Mouse (Mus musculus): Measurements from ENCODE around the gene Spryd3. TPM values are rescaled to one million over a fixed set of nuclear protein-coding genes. Genes with fewer than 3 reads are reported as not detected.

The Spryd3 gene
- polyA plus RNA-seq, 1 experiment from 2014 or later = 29.6 TPM

DNA sequence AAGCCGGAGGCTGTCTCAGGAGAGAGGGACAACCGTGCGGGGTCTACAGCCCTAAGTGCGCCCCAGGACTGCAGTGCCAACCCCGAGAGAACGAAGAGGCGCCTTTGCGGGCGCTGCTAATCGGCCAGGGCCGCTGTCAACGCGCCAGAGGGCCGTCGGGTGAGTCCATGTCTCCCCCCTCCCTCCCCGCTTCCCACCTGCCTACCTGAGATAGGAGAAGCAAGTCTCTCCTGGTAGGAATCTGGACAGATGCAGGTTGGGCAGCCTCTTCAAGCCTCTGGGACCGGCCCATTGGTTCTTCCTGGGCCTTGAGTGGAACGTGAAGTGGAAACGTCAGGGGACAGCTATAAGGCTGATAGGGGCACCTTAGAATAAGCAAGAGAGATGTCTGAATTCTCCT is 8.7 kb upstream of the Spryd3 start:
- Histone ChIP-seq H3K27me3 (replicated peaks) (peaks cover 36% of the 10 kb centered on the region), H3K36me3 (no peaks in the 10 kb centered on the region), H3K9ac (0 out of 2 replicates have a peak overlapping the region, but pooled peaks have one; percentile 40), H3K4me3 (peak overlapping the region; percentile 11; the same call in 1 of the 2 replicates), H3K4me2 (replicated peaks) (peak overlapping the region; percentile 46), H3K9me3 (no peaks in the 10 kb centered on the region), H3K4me1 (peaks cover 8% of the 10 kb centered on the region), H3K27ac (no peak overlapping the region)
- 16% methylated on average over 19 of the region's 19 CpGs for WGBS
- ATAC-seq (ENCODE audit: low FRiP score, low read depth) = no peak

DNA sequence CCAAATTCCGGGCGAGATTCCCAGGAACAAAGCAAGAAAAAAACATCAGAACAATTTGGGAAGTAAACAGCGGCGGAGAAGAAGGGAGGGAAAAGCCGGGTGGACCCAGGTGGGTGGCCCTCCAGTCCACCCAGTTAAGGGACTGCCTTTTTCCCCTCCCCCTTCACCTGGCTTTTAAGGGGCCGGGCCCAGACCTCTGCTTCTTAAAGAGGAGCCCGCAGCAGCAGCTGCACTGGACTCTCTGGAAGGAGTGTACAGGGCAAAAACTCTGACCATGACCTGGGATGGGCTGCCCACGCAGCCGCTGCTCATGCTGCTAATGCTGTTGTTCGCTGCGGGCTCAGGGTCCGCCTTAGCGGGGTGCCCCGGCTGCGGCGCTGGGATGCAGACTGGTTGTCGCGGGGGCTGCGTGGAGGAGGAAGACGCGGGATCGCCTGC is 8.3 kb upstream of the Spryd3 start, which contains the start of gene Igfbp6:
Gene Igfbp6, plus strand, starts transcription at position 89 of the 438 bp plus-strand sequence.
- Histone ChIP-seq H3K9ac (0 out of 2 replicates have a peak within 1 kb of the TSS, but pooled peaks have one; percentile 40), H3K36me3 (no peaks in the 10 kb centered on the region), H3K9me3 (no peaks in the 10 kb centered on the region), H3K27ac (no peak within 1 kb of the TSS), H3K4me1 (peaks cover 8% of the 10 kb centered on the region), H3K27me3 (replicated peaks) (peaks cover 36% of the 10 kb centered on the region), H3K4me2 (replicated peaks) (peak within 1 kb of the TSS; percentile 46), H3K4me3 (peak within 1 kb of the TSS; percentile 11; the same call in 1 of the 2 replicates)
- no peak for ATAC-seq (ENCODE audit: low FRiP score, low read depth)
- 5% methylated on average over 22 of the region's 22 CpGs for WGBS

- 60% methylated on average over 23 of the region's 23 CpGs for WGBS
- Histone ChIP-seq H3K4me3 (no peak overlapping the region), H3K27ac (no peak overlapping the region), H3K4me2 (replicated peaks) (no peak overlapping the region), H3K4me1 (peaks cover 8% of the 10 kb centered on the region), H3K9ac (no peak overlapping the region), H3K27me3 (replicated peaks) (peaks cover 36% of the 10 kb centered on the region), H3K9me3 (no peaks in the 10 kb centered on the region), H3K36me3 (no peaks in the 10 kb centered on the region)
- ATAC-seq (ENCODE audit: low FRiP score, low read depth) = no peak
These were observed 7.2 kb upstream of the Spryd3 start for GRCm38 (mm10) chr15:102142914-102143912.

DNA sequence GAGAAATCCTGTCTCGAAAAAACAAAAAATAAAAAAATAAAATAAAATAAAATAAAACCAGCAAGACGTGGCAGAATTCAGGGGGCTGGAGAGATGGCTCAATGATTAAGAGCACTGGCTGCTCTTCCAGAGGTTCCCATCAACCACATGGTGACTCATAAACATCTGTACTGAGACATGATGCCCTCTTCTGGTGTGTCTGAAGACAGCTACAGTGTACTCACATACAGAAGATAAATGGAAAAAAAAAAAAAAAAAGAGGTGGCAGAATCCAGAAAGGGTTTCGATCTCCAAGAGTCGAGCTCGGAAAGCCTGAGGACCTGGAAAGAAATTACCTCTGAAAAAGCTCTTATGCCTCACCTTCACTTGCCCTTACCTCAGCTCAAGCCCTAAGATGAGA is 5.1 kb upstream of the Spryd3 start:
- Histone ChIP-seq H3K9me3 (no peaks in the 10 kb centered on the region), H3K9ac (no peak overlapping the region), H3K27me3 (replicated peaks) (peaks cover 34% of the 10 kb centered on the region), H3K4me3 (no peak overlapping the region), H3K36me3 (no peaks in the 10 kb centered on the region), H3K27ac (no peak overlapping the region), H3K4me1 (peaks cover 10% of the 10 kb centered on the region), H3K4me2 (replicated peaks) (no peak overlapping the region)
- WGBS = 90% methylated on average over 5 of the region's 5 CpGs
- no peak for ATAC-seq (ENCODE audit: low FRiP score, low read depth)

DNA sequence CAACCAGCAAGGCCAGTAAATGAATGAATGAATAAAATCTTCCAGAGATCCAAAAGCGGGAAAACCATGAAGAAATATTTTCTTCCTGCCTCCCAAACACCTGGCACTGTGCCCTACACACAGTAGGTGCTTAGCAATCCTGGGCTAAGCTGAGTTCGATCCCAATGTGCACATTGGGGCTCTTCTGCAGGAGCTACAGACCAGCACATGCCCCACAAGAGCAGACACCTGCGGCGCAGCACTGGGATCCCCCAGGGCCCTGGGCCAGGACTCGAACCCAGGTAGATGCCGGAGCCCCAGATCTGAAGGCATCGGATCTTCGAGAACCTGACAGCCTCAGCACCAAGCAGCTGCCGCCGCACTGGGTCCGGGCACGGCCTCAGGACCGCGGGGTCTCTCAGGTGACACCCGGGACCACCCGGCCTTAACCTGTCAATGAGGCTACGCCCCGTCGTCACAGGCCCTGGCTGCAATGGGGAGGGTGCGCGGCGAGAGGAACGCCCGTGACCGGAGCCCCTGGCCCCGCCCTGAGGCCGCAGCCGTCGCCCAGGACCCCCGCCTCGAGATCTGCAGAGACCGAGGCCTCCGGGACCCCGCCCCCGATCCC is 409 bp downstream of the Spryd3 start:
- Histone ChIP-seq H3K27ac (0 out of 2 replicates have a peak overlapping the region, but pooled peaks have one; percentile 15), H3K9me3 (no peaks in the 10 kb centered on the region), H3K9ac (peak overlapping the region; percentile 87), H3K36me3 (peaks cover 24% of the 10 kb centered on the region), H3K27me3 (replicated peaks) (no peaks in the 10 kb centered on the region), H3K4me1 (peaks cover 12% of the 10 kb centered on the region), H3K4me3 (peak overlapping the region; percentile 88), H3K4me2 (replicated peaks) (peak overlapping the region; percentile 77)
- ATAC-seq (ENCODE audit: low FRiP score, low read depth) = peak; percentile 79
- 3% methylated on average over 35 of the region's 35 CpGs for WGBS

DNA sequence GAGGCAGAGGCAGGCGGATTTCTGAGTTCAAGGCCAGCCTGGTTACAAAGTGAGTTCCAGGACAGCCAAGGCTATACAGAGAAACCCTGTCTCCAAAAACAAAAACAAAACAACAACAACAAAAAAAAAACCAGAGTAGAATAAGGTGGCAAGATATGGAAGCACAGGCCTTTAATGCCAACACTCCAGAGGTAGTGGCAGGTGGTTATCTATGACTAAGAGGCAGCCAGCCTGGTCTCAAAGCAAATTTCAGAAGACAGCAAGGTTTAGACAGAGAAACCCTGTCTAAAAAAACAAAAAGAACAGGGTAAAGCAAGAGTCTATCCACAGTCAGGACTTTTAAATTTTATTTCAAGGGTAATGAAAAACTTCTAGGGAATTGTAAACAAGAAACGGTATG is 1.3 kb downstream of the Spryd3 start:
- no peak for ATAC-seq (ENCODE audit: low FRiP score, low read depth)
- peaks cover 33% of the 10 kb centered on the region for H3K36me3 ChIP-seq
- 92% methylated on average over 2 of the region's 2 CpGs for WGBS
- no peak overlapping the region; the same call in 1 of the 2 replicates for H3K4me3 ChIP-seq
- peak overlapping the region; percentile 77 for H3K4me2 ChIP-seq (replicated peaks)
- peaks cover 12% of the 10 kb centered on the region for H3K4me1 ChIP-seq
- no peak overlapping the region for H3K9ac ChIP-seq
- no peaks in the 10 kb centered on the region for H3K9me3 ChIP-seq
- no peak overlapping the region for H3K27ac ChIP-seq
- H3K27me3 ChIP-seq (replicated peaks) = no peaks in the 10 kb centered on the region

DNA sequence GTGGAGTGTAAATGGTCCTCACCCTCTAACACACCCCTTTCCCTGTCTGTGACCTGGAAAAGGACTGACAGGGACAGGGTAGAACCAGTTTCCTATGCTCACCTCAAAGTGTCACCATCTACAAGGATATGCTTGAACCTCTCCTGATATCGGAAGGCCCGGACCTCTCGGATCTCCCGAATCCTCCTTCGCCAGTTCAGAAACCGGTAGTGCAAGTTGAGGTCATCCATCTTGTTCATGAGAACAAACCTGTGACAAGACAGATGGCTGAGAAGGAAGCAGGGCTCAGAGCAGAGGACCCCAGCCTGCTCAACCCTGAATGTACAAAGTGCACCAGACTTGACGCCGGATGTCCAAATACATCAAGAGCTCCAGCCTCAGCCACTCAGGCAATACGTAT is 2.7 kb downstream of the Spryd3 start:
- Histone ChIP-seq H3K4me3 (no peak overlapping the region), H3K27ac (no peak overlapping the region), H3K27me3 (replicated peaks) (no peaks in the 10 kb centered on the region), H3K9me3 (no peaks in the 10 kb centered on the region), H3K36me3 (peaks cover 46% of the 10 kb centered on the region), H3K9ac (no peak overlapping the region), H3K4me1 (peaks cover 12% of the 10 kb centered on the region), H3K4me2 (replicated peaks) (no peak overlapping the region)
- WGBS = 90% methylated on average over 9 of the region's 9 CpGs
- ATAC-seq (ENCODE audit: low FRiP score, low read depth) = no peak

GRCm38 (mm10) chr15:102126303-102126702 is 9.7 kb downstream of the Spryd3 start:
- H3K4me3 ChIP-seq = no peak overlapping the region
- ATAC-seq (ENCODE audit: low FRiP score, low read depth) = no peak
- no peaks in the 10 kb centered on the region for H3K27me3 ChIP-seq (replicated peaks)
- peaks cover 79% of the 10 kb centered on the region for H3K36me3 ChIP-seq
- no peaks in the 10 kb centered on the region for H3K9me3 ChIP-seq
- H3K4me1 ChIP-seq = no peaks in the 10 kb centered on the region
- 78% methylated on average over 2 of the region's 2 CpGs for WGBS
- no peak overlapping the region for H3K9ac ChIP-seq
- no peak overlapping the region for H3K4me2 ChIP-seq (replicated peaks)
- H3K27ac ChIP-seq = no peak overlapping the region

GRCm38 (mm10) chr15:102120530-102120929 is 15.5 kb downstream of the Spryd3 start:
- Histone ChIP-seq H3K27ac (no peak overlapping the region), H3K27me3 (replicated peaks) (no peaks in the 10 kb centered on the region), H3K9me3 (no peaks in the 10 kb centered on the region), H3K4me3 (no peak overlapping the region), H3K4me1 (no peaks in the 10 kb centered on the region), H3K9ac (no peak overlapping the region), H3K36me3 (peaks cover 76% of the 10 kb centered on the region), H3K4me2 (replicated peaks) (no peak overlapping the region)
- WGBS = 90% methylated on average over 5 of the region's 5 CpGs
- ATAC-seq (ENCODE audit: low FRiP score, low read depth) = no peak

DNA sequence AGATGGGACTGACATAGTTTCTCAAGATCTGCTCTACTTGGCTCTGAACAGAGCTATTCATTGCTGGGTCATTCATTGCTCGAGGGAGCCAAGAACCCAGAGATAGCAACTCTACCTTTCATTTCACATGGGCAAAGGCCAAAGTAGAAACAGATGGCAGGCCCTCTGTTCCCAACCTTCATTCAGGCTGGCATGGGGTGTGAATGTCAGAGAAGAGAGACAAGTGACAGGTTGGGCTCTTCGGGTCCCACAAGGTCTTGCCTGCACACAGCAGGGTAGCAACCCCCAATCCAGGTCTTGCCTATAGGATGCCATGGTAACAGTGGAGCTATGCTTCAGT is 16.2 kb downstream of the Spryd3 start:
- WGBS = 82% methylated on average over 2 of the region's 2 CpGs
- Histone ChIP-seq H3K4me1 (no peaks in the 10 kb centered on the region), H3K36me3 (peaks cover 74% of the 10 kb centered on the region), H3K4me2 (replicated peaks) (no peak overlapping the region), H3K9me3 (no peaks in the 10 kb centered on the region), H3K4me3 (no peak overlapping the region), H3K27me3 (replicated peaks) (no peaks in the 10 kb centered on the region), H3K9ac (no peak overlapping the region), H3K27ac (no peak overlapping the region)
- no peak for ATAC-seq (ENCODE audit: low FRiP score, low read depth)

DNA sequence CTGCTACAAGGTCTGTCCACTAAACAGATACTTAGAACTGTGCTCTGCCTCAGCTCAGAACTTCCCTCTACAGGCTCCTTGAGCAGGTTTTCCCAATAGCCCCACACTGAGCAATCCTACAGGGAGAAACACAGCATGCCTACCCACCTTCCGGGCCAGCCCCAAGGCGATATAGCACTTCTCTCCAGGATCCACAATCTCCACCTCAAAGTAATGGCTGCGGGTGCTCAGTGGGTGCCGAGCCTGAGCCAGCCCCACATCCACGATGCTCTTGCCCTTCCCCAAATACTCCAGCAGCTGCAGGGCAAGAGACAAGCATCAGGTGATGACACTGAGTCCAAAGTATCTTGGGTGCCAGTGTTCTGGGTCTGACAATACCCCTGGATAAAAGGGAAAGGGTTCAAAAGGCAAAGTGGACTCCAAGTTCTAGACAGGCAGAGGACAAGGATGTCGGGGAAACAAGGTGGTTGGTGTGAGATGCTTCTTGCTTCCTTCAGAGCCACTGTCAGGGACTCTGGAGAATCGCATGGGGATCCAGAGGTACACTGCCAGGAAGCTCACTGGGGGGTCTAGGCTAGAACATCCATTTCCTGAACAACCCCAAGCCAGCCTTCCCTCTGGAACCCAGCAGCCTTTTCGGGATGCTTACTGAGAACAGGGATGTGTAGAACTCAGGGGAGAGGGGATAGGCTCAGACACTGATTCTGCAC is 16.8 kb downstream of the Spryd3 start:
- no peak overlapping the region for H3K9ac ChIP-seq
- H3K4me3 ChIP-seq = no peak overlapping the region
- WGBS = 78% methylated on average over 8 of the region's 8 CpGs
- H3K4me1 ChIP-seq = no peaks in the 10 kb centered on the region
- ATAC-seq (ENCODE audit: low FRiP score, low read depth) = no peak
- no peaks in the 10 kb centered on the region for H3K9me3 ChIP-seq
- H3K36me3 ChIP-seq = peaks cover 69% of the 10 kb centered on the region
- no peak overlapping the region for H3K27ac ChIP-seq
- H3K4me2 ChIP-seq (replicated peaks) = no peak overlapping the region
- H3K27me3 ChIP-seq (replicated peaks) = no peaks in the 10 kb centered on the region

- H3K4me2 ChIP-seq (replicated peaks) = no peak overlapping the region
- H3K9ac ChIP-seq = no peak overlapping the region
- 88% methylated on average over 4 of the region's 4 CpGs for WGBS
- H3K27me3 ChIP-seq (replicated peaks) = no peaks in the 10 kb centered on the region
- H3K4me3 ChIP-seq = no peak overlapping the region
- no peak for ATAC-seq (ENCODE audit: low FRiP score, low read depth)
- peaks cover 67% of the 10 kb centered on the region for H3K36me3 ChIP-seq
- no peaks in the 10 kb centered on the region for H3K4me1 ChIP-seq
- no peak overlapping the region for H3K27ac ChIP-seq
- no peaks in the 10 kb centered on the region for H3K9me3 ChIP-seq
These were observed 17.4 kb downstream of the Spryd3 start for GRCm38 (mm10) chr15:102118591-102118990.
